Mouse (Mus musculus) heart, embryonic 10.5 days (tissue): ENCODE measurements around the gene Olfr733. TPM values are rescaled to one million over a fixed set of nuclear protein-coding genes. Genes with fewer than 3 reads are reported as not detected.

Source experiments
- DNase-seq: peaks from one replicate; pipeline ENCODE4 v3.0.0-alpha.2; 2017; ENCODE audit warnings: low spot score
- H3K27ac ChIP-seq: fragments of 300-500 bp; sonication (generic); 2 replicates; pipeline ENCODE4 v1.5.1; 2016; ENCODE audit warnings: mild to moderate bottlenecking
- H3K27me3 ChIP-seq: fragments of 300-500 bp; sonication (generic); 2 replicates; pipeline ENCODE4 v1.6.1; 2016; ENCODE audit warnings: mild to moderate bottlenecking; ENCODE audit not compliant: poor library complexity, insufficient read depth, severe bottlenecking
- H3K36me3 ChIP-seq: fragments of 300-500 bp; sonication (generic); 2 replicates; pipeline ENCODE4 v1.6.1; 2016; ENCODE audit warnings: mild to moderate bottlenecking, moderate library complexity
- H3K4me1 ChIP-seq: fragments of 300-500 bp; sonication (generic); 2 replicates; pipeline ENCODE4 v1.6.1; 2016; ENCODE audit warnings: mild to moderate bottlenecking
- H3K4me3 ChIP-seq: fragments of 300-500 bp; sonication (generic); 2 replicates; pipeline ENCODE4 v1.5.1; 2016; ENCODE audit warnings: mild to moderate bottlenecking, moderate library complexity
- H3K9me3 ChIP-seq: fragments of 300-500 bp; sonication (generic); 2 replicates; pipeline ENCODE4 v1.6.1; 2016; ENCODE audit warnings: mild to moderate bottlenecking, moderate library complexity
- WGBS: fragments of 180-500 bp; shearing (Covaris S2); methylation state at CpG from one replicate; pipeline ENCODE4 v1.1.7; 2016; 5-methylcytosine and 5-hydroxymethylcytosine counted together
- polyA plus RNA-seq: library from polyadenylated mRNA; unstranded; fragments of >200 nt; fragmentation: Nextera tagmentation; extraction: Ambion mirVana; gene quantifications from 2 replicates; pipeline ENCODE4 v1.2.1, GENCODE M21; 2016

The Olfr733 gene
- polyA plus RNA-seq, result not detected in 2 replicates

GRCm38 (mm10) chr14:50301422-50301821 lies at the start of gene Olfr733:
Olfr733 (minus strand) TSS chr14:50301522.
- no peak within 1 kb of the TSS for H3K27ac ChIP-seq
- no peaks in the 10 kb centered on the region for H3K36me3 ChIP-seq
- no peak within 1 kb of the TSS for H3K4me3 ChIP-seq
- no peak for DNase-seq
- H3K27me3 ChIP-seq, result no peaks in the 10 kb centered on the region
- H3K9me3 ChIP-seq, result no peaks in the 10 kb centered on the region
- no peaks in the 10 kb centered on the region for H3K4me1 ChIP-seq

- no peak within 1 kb of the TSS for H3K4me3 ChIP-seq
- no peaks in the 10 kb centered on the region for H3K9me3 ChIP-seq
- no peaks in the 10 kb centered on the region for H3K36me3 ChIP-seq
- H3K27me3 ChIP-seq, result no peaks in the 10 kb centered on the region
- DNase-seq, result no peak
- H3K27ac ChIP-seq, result no peak within 1 kb of the TSS
- H3K4me1 ChIP-seq, result no peaks in the 10 kb centered on the region
- WGBS, result 84% methylated on average over 2 of the region's 2 CpGs
These were observed 47.5 kb upstream of the Olfr733 start, which contains the start of gene Olfr735 for GRCm38 (mm10) chr14:50348796-50349195. Olfr735 (minus strand) TSS chr14:50348872.

- Histone ChIP-seq H3K36me3 (no peaks in the 10 kb centered on the region), H3K27me3 (no peaks in the 10 kb centered on the region), H3K4me1 (no peaks in the 10 kb centered on the region), H3K4me3 (no peak within 1 kb of the TSS), H3K9me3 (no peaks in the 10 kb centered on the region), H3K27ac (no peak within 1 kb of the TSS)
- no peak for DNase-seq
- WGBS, result 83% methylated on average over 1 of the region's 1 CpGs
These were observed 25.3 kb upstream of the Olfr733 start, which contains the start of gene Olfr734 for GRCm38 (mm10) chr14:50326661-50327060. Olfr734 (minus strand) TSS chr14:50326761.

GRCm38 (mm10) chr14:50284106-50284505 lies 17.2 kb downstream of the Olfr733 start, which contains the start of gene Olfr732:
Olfr732 (minus strand) TSS chr14:50284206.
- DNase-seq, result no peak
- H3K27ac ChIP-seq, result no peak within 1 kb of the TSS
- no peaks in the 10 kb centered on the region for H3K36me3 ChIP-seq
- H3K4me3 ChIP-seq, result no peak within 1 kb of the TSS
- H3K27me3 ChIP-seq, result no peaks in the 10 kb centered on the region
- H3K9me3 ChIP-seq, result no peaks in the 10 kb centered on the region
- 90% methylated on average over 1 of the region's 1 CpGs for WGBS
- no peaks in the 10 kb centered on the region for H3K4me1 ChIP-seq

Other genes with a start within 250 kb of the Olfr733 start
- gene Olfr726, start 210.6 kb downstream of the Olfr733 start, polyA plus RNA-seq, result not detected in 2 replicates
- gene Olfr727, start 178.3 kb downstream of the Olfr733 start, polyA plus RNA-seq, result not detected in 2 replicates
- gene Olfr728, start 158.8 kb downstream of the Olfr733 start, polyA plus RNA-seq, result not detected in 2 replicates
- gene Olfr729, start 148.6 kb downstream of the Olfr733 start, polyA plus RNA-seq, result not detected in 2 replicates
- gene Olfr730, start 113.3 kb downstream of the Olfr733 start, polyA plus RNA-seq, result not detected in 2 replicates
- gene Olfr731, start 59.7 kb downstream of the Olfr733 start, polyA plus RNA-seq, result not detected in 2 replicates
- not detected in 2 replicates for gene Olfr732, start 17.3 kb downstream of the Olfr733 start, polyA plus RNA-seq
- gene Olfr734, start 25.2 kb upstream of the Olfr733 start, polyA plus RNA-seq, result not detected in 2 replicates
- not detected in 2 replicates for gene Olfr735, start 47.4 kb upstream of the Olfr733 start, polyA plus RNA-seq
- gene Tlr11, start 56.4 kb upstream of the Olfr733 start, polyA plus RNA-seq, result not detected in 2 replicates
- gene Olfr736, start 79.6 kb upstream of the Olfr733 start, polyA plus RNA-seq, result not detected in 2 replicates
- gene Olfr738, start 106.0 kb upstream of the Olfr733 start, polyA plus RNA-seq, result not detected in 2 replicates
- not detected in 2 replicates for gene Olfr739, start 117.1 kb upstream of the Olfr733 start, polyA plus RNA-seq
- not detected in 2 replicates for gene Olfr740, start 144.0 kb upstream of the Olfr733 start, polyA plus RNA-seq
- not detected in 2 replicates for gene Olfr741, start 171.2 kb upstream of the Olfr733 start, polyA plus RNA-seq
- gene Olfr742, start 202.1 kb upstream of the Olfr733 start, polyA plus RNA-seq, result not detected in 2 replicates
- gene Olfr743, start 220.3 kb upstream of the Olfr733 start, polyA plus RNA-seq, result not detected in 2 replicates